Mouse (Mus musculus) frontal cortex, adult 2 months (tissue): ENCODE measurements at regions not wholly inside any gene's neighbourhood (a gene's known extent, or its start where the extent isn't known, plus 50 kb on each side); places are given as distances from the start of the nearest gene placed in this dataset.

Experiments
- DNase-seq, 2 experiments: peaks; one replicate each; pipeline ENCODE4 v3.0.0; 2022; ENCODE audit warnings: low spot score in 1 of 2; ENCODE audit errors: extremely low spot score in 1 of 2

GRCm38 (mm10) chr1:100878065-100878464 lies 1105.5 kb downstream of the Cntnap5b start:
- DNase-seq, result no peak

DNA sequence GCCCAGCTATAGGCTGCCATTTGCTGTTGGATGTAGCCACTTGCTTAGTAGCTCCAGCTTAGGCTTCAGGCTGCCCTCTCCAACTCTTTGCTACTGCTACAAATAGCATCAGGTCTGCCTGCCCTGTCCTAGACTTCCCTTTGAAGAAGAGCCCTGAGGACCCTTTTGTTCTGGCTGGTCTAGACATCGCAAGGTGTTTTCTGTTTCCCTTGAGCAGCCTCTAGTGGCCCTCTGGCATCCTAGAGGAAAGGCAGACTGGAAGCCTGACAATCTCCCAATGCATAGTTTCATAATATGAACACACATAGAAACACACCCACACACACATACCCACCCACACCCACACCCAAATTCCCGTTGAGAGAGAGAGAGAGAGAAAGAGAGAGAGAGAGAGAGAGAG lies 1114.8 kb downstream of the Cntnap5b start:
- peak in 1 of 2 experiments; percentile 3 for DNase-seq

DNA sequence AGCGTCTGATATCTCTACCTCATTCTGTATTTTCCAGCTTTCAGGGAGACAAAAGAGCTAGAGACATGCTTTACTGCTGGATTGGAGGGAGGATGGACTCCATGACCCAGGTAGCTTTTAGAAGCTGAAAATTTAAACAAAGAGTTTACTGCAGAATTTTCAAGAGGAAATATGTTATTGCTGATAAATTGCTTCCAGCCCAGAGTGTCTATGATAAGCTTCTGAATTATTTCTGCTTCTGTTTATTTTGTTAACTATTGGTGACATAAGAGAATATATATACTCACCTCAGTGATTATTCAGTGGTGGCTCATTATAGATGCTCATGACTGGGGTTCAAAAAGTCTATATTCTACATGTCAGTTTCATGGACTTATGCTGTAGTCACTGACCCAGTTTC lies 1115.8 kb downstream of the Cntnap5b start:
- no peak for DNase-seq

- no peak for DNase-seq
These were observed 1150.3 kb downstream of the Cntnap5b start for GRCm38 (mm10) chr1:100922833-100923232.

DNA sequence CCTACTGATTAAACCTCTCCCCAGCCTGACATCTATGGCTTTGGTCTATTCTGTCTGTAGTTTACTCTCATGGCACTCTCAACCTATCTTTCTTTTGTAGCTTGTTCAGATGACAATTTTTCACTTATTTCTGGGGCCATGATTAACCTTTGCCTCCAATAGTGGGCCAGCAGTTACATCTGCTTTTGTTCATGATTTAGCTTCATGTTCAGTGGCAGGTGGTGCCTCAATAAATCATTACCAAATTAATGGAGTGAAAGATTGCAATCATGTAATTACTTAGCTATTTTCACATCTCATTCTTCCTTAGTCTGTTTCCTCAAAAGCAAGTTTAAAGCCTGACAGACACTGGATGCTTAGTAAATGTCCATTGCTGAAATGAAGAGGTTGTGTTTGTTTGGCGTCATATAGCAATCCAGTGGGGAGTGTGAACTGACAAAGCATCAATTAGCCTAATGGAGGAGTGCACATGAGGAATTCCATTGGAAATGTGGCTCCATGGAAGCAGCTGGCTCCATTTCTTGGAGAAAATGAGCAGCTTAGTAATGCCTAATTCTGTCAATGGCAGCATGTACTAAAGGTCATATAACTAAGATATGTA lies 1155.7 kb downstream of the Cntnap5b start:
- no peak for DNase-seq

- no peak for DNase-seq
These were observed 1194.7 kb downstream of the Cntnap5b start for GRCm38 (mm10) chr1:100967254-100967653.

- DNase-seq, result no peak
These were observed 1198.8 kb downstream of the Cntnap5b start for GRCm38 (mm10) chr1:100971361-100971760.

GRCm38 (mm10) chr1:100972303-100972702 lies 1199.7 kb downstream of the Cntnap5b start:
- no peak for DNase-seq

DNA sequence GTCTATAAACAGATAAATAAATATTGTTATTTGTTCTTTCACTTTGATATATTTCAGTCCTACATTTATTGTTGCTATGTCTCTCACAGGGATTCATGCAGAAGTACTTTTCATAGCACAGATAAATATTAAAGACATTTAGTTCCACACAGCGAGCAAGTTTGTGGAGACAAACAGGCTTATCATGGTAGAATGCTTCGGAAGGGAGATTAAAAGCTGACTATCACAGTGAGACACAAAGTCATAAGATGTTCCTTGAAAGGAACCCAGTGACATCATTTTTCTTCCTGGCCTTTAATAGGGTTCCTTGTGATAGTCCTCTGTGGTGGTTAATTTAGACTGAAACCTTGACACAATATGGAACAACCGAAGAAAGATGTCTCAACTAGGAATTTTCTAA lies 1201.1 kb downstream of the Cntnap5b start:
- no peak for DNase-seq
